Mouse (Mus musculus) lung, embryonic 14.5 days (tissue): ENCODE measurements around the gene Tgm1. TPM values are rescaled to one million over a fixed set of nuclear protein-coding genes. Genes with fewer than 3 reads are reported as not detected.

ENCODE experiments used
- ATAC-seq: fragments of 200-750 bp; cut with Nextera tagmentation; 2 replicates; pipeline ENCODE4 v1.8.0; 2017; ENCODE audit warnings: mild to moderate bottlenecking, moderate TSS enrichment, moderate library complexity; ENCODE audit not compliant: insufficient read depth
- DNase-seq: peaks from one replicate; pipeline ENCODE4 v3.0.0-alpha.2; 2015
- H3K27ac ChIP-seq: fragments of 300-500 bp; sonication (generic); 2 replicates; pipeline ENCODE4 v1.5.1; 2014; ENCODE audit warnings: low read depth, mild to moderate bottlenecking, moderate library complexity
- H3K27me3 ChIP-seq: fragments of 300-500 bp; sonication (generic); 2 replicates; pipeline ENCODE4 v1.6.1; 2014; ENCODE audit warnings: low read length, control low read depth; ENCODE audit not compliant: insufficient read depth
- H3K36me3 ChIP-seq: fragments of 300-500 bp; sonication (generic); 2 replicates; pipeline ENCODE4 v1.6.1; 2014; ENCODE audit warnings: control low read depth; ENCODE audit not compliant: insufficient read depth
- H3K4me1 ChIP-seq: fragments of 300-500 bp; sonication (generic); 2 replicates; pipeline ENCODE4 v1.6.1; 2014; ENCODE audit warnings: antibody characterized with exemption, control low read depth; ENCODE audit not compliant: insufficient read depth
- H3K4me2 ChIP-seq: fragments of 300-500 bp; sonication (generic); 2 replicates; pipeline ENCODE4 v1.6.1; 2014; ENCODE audit warnings: mild to moderate bottlenecking
- H3K4me3 ChIP-seq: fragments of 300-500 bp; sonication (generic); 2 replicates; pipeline ENCODE4 v1.5.1; 2014; ENCODE audit warnings: low read depth, low read length
- H3K9ac ChIP-seq: fragments of 300-500 bp; sonication (generic); 2 replicates; pipeline ENCODE4 v1.6.1; 2014
- H3K9me3 ChIP-seq: fragments of 300-500 bp; sonication (generic); 2 replicates; pipeline ENCODE4 v1.6.1; 2016; ENCODE audit warnings: low read depth, low read length, control low read depth
- CTCF ChIP-seq: IDR thresholded peaks from 2 replicates; pipeline ENCODE4 v1.5.1; 2016; ENCODE audit warnings: antibody characterized with exemption, low read depth
- WGBS: fragments of 180-500 bp; shearing (Covaris S2); extraction: QIAGEN DNeasy Blood & Tissue Kit; methylation state at CpG from one replicate; pipeline ENCODE4 v1.1.7; 2014; 5-methylcytosine and 5-hydroxymethylcytosine counted together
- polyA plus RNA-seq: library from polyadenylated mRNA; unstranded; fragments of >200 nt; fragmentation: Nextera tagmentation; extraction: Ambion mirVana; gene quantifications from 2 replicates; pipeline ENCODE4 v1.2.1, GENCODE M21; 2014

Gene Tgm1
- polyA plus RNA-seq, 1 experiment from 2014 or later = 0.89 TPM

DNA sequence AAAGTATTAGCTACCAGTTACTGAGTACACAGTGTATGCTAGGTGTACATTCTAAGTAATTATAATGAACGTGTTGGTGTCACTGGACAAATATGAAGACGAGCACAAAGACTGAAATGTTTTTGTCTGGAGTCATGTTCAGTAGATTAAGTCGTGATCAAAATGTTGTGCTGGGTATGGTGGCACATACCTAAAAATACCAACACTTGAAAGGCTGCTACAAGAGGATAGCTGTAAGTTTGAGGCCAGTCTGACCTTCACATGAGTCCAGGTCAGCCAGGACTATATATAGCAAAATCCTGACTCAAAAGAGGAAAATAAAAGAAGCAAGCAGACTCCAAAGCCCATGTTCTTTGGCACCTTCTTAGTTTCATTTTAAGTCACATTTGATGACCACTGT, 56.8 kb downstream of the Tgm1 start:
- peaks cover 20% of the 10 kb centered on the region for H3K36me3 ChIP-seq
- H3K27ac ChIP-seq = no peak overlapping the region
- DNase-seq (no peak), ATAC-seq (no peak)
- H3K27me3 ChIP-seq = no peaks in the 10 kb centered on the region
- peaks cover 5% of the 10 kb centered on the region; the same call in 1 of the 2 replicates for H3K4me1 ChIP-seq
- 76% methylated on average over 3 of the region's 3 CpGs for WGBS
- no peak overlapping the region for H3K9ac ChIP-seq
- TF ChIP-seq CTCF = no peak
- H3K4me3 ChIP-seq = no peak overlapping the region
- H3K9me3 ChIP-seq = no peaks in the 10 kb centered on the region
- H3K4me2 ChIP-seq = no peak overlapping the region

DNA sequence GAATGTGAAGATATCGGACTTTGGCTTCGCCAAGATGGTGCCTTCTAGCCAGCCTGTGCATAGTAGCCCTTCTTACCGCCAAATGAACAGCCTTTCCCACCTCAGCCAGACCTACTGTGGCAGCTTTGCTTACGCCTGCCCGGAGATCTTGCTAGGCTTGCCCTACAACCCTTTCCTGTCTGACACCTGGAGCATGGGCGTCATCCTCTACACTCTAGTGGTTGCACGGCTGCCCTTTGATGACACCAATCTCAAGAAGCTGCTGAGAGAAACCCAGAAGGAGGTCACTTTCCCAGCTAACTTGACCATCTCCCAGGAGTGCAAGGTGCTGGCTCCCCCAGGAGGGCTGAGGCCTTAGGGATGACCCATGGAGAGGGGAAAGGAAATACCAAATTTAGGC, 62.2 kb downstream of the Tgm1 start:
- Histone ChIP-seq H3K9me3 (no peaks in the 10 kb centered on the region), H3K4me1 (no peaks in the 10 kb centered on the region), H3K4me3 (no peak overlapping the region), H3K27ac (no peak overlapping the region), H3K9ac (no peak overlapping the region), H3K27me3 (no peaks in the 10 kb centered on the region), H3K4me2 (no peak overlapping the region), H3K36me3 (peaks cover 3% of the 10 kb centered on the region; the same call in 1 of the 2 replicates)
- no peak for TF ChIP-seq CTCF
- 80% methylated on average over 7 of the region's 7 CpGs for WGBS
- no peak for DNase-seq
- no peak for ATAC-seq

Other genes with a start within 250 kb of the Tgm1 start
- gene Dhrs4, start 235.2 kb downstream of the Tgm1 start, polyA plus RNA-seq = 66.6 and 68.6 TPM in 2 replicates
- gene Carmil3, start 223.3 kb downstream of the Tgm1 start, polyA plus RNA-seq = 2.8 and 3.1 TPM in 2 replicates
- gene Cpne6, start 203.5 kb downstream of the Tgm1 start, polyA plus RNA-seq = 0.15 and 0.25 TPM in 2 replicates
- gene Nrl, start 188.9 kb downstream of the Tgm1 start, polyA plus RNA-seq = not detected in 2 replicates
- gene Pck2, start 173.7 kb downstream of the Tgm1 start, polyA plus RNA-seq = 52.1 and 55.4 TPM in 2 replicates
- gene Dcaf11, start 153.9 kb downstream of the Tgm1 start, polyA plus RNA-seq = 53.9 and 62.3 TPM in 2 replicates
- 1.2 and 1.6 TPM in 2 replicates for gene A730061H03Rik, start 153.5 kb downstream of the Tgm1 start, polyA plus RNA-seq
- 0.76 and 1.7 TPM in 2 replicates for gene Fitm1, start 138.3 kb downstream of the Tgm1 start, polyA plus RNA-seq
- gene Psme1, start 135.8 kb downstream of the Tgm1 start, polyA plus RNA-seq = 139 and 142 TPM in 2 replicates
- gene Emc9, start 128.6 kb downstream of the Tgm1 start, polyA plus RNA-seq = 2.1 and 2.4 TPM in 2 replicates
- gene Psme2, start 122.8 kb downstream of the Tgm1 start, polyA plus RNA-seq = 228 and 242 TPM in 2 replicates
- 14.4 and 16.9 TPM in 2 replicates for gene Rnf31, start 122.2 kb downstream of the Tgm1 start, polyA plus RNA-seq
- 8.9 and 9.0 TPM in 2 replicates for gene Irf9, start 110.4 kb downstream of the Tgm1 start, polyA plus RNA-seq
- 8.5 and 14.2 TPM in 2 replicates for gene Rec8, start 95.9 kb downstream of the Tgm1 start, polyA plus RNA-seq
- 97.5 and 115 TPM in 2 replicates for gene Ipo4, start 78.0 kb downstream of the Tgm1 start, polyA plus RNA-seq
- gene Gm49378, start 76.0 kb downstream of the Tgm1 start, polyA plus RNA-seq = 2.1 TPM in 2 replicates
- 111 and 122 TPM in 2 replicates for gene Tm9sf1, start 70.1 kb downstream of the Tgm1 start, polyA plus RNA-seq
- 0.89 and 1.1 TPM in 2 replicates for gene Tssk4, start 63.7 kb downstream of the Tgm1 start, polyA plus RNA-seq
- gene Mdp1, start 53.4 kb downstream of the Tgm1 start, polyA plus RNA-seq = 51.6 and 52.0 TPM in 2 replicates
- 58.4 and 59.4 TPM in 2 replicates for gene Gmpr2, start 42.0 kb downstream of the Tgm1 start, polyA plus RNA-seq
- 556 and 577 TPM in 2 replicates for gene Nedd8, start 41.8 kb downstream of the Tgm1 start, polyA plus RNA-seq
- 53.3 and 58.0 TPM in 2 replicates for gene Tinf2, start 32.1 kb downstream of the Tgm1 start, polyA plus RNA-seq
- gene Rabggta, start 8.3 kb upstream of the Tgm1 start, polyA plus RNA-seq = 25.6 and 29.5 TPM in 2 replicates
- gene Dhrs1, start 31.8 kb upstream of the Tgm1 start, polyA plus RNA-seq = 76.7 and 79.9 TPM in 2 replicates
- 48.7 and 50.6 TPM in 2 replicates for gene Nop9, start 31.8 kb upstream of the Tgm1 start, polyA plus RNA-seq
- gene Cideb, start 44.5 kb upstream of the Tgm1 start, polyA plus RNA-seq = 0.36 and 0.38 TPM in 2 replicates
- gene Ltb4r2, start 47.5 kb upstream of the Tgm1 start, polyA plus RNA-seq = 0.19 and 0.70 TPM in 2 replicates
- 0.31 and 0.64 TPM in 2 replicates for gene Ltb4r1, start 52.0 kb upstream of the Tgm1 start, polyA plus RNA-seq
- gene Adcy4, start 70.2 kb upstream of the Tgm1 start, polyA plus RNA-seq = 11.6 and 14.1 TPM in 2 replicates
- 42.5 and 51.4 TPM in 2 replicates for gene Ripk3, start 74.9 kb upstream of the Tgm1 start, polyA plus RNA-seq
- 58.8 and 66.1 TPM in 2 replicates for gene Nfatc4, start 109.2 kb upstream of the Tgm1 start, polyA plus RNA-seq
- 18.7 and 19.4 TPM in 2 replicates for gene Nynrin, start 140.1 kb upstream of the Tgm1 start, polyA plus RNA-seq
- 1.4 and 1.9 TPM in 2 replicates for gene Cbln3, start 170.5 kb upstream of the Tgm1 start, polyA plus RNA-seq
- gene Khnyn, start 171.0 kb upstream of the Tgm1 start, polyA plus RNA-seq = 11.0 and 13.7 TPM in 2 replicates
- gene Sdr39u1, start 186.4 kb upstream of the Tgm1 start, polyA plus RNA-seq = 44.3 and 47.2 TPM in 2 replicates
- gene Cma1, start 230.7 kb upstream of the Tgm1 start, polyA plus RNA-seq = 3.7 and 4.4 TPM in 2 replicates
- not detected in 2 replicates for gene Cma2, start 237.1 kb upstream of the Tgm1 start, polyA plus RNA-seq